Mouse (Mus musculus): ENCODE results near the gene Olfr1316.

Gene Olfr1316

GRCm38 (mm10) chr2:112134877-112135276, at the start of gene Olfr1316:
Gene Olfr1316 (minus strand): TSS chr2:112134977.
- no peak for DNase-seq

DNA sequence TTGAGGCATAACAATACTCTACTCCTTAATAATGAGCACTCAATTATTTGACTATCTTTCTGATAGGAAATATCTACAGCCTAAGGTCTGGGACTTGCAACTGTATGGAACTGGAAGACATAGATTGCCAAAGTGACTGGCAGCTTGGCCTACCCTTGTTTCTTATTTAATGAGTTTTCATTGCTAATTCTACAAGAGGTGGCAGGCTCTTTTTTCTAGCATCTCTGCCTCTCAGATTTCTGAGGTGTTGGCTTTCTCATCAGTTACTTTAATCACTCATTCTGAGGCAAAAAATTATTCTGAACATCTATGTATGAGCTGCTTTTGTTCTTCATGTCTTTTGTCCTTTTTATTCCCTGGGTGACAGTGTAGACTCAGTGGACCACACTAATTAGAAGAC, 19.1 kb upstream of the Olfr1316 start, which contains the start of gene Olfr1318:
Gene Olfr1318, plus strand, starts transcription at position 301 of the 400 bp plus-strand sequence.
- DNase-seq: no peak

GRCm38 (mm10) chr2:112140029-112140428, 5.3 kb upstream of the Olfr1316 start, which contains the start of gene Olfr1317:
Gene Olfr1317 (plus strand): TSS chr2:112140329.
- DNase-seq: no peak

DNA sequence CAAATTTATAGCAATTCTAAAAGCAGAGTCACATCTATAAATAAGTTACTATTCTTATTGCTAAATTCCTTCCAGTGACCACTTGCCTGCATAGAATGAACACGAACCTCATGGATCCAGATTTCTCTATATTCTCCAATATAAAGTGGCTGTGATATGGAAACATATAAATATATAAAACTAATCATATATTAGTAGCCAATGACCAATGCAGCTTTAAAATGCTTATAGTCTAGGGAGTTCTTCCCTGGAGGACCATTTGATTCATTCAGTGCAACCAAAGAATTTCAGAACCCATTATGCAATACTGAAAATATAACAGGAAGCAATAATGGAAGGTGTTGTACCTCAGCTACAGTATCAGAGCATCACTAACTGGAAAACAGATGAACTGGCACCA, 19.4 kb downstream of the Olfr1316 start, which contains the start of gene Olfr1315-ps1:
Gene Olfr1315-ps1, minus strand, starts transcription at position 101 of the 400 bp plus-strand sequence.
- no peak for DNase-seq

- DNase-seq: no peak
Measured at GRCm38 (mm10) chr2:112096681-112097080, 38.1 kb downstream of the Olfr1316 start, which contains the start of gene Olfr1314. Gene Olfr1314 (minus strand): TSS chr2:112096781.

DNA sequence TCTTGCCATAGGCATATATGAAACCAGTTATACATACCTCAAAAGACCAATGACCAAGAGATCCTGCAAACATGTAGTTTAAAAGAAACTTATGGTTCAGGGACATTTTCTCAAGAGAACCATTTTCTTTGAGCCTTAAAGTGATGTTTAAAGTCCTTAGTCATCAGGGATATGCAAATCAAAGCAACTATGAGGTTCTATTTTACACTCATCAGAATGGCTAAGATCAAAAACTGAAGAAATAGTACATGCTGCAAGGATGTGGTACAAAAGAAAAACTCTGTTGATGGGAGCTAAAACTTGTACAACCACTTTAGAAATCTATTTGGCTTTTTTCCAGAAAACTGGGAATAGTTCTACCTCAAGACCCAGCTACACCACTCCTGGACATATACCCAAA, 57.0 kb downstream of the Olfr1316 start, which contains the start of gene Olfr1313:
Gene Olfr1313, minus strand, starts transcription at position 101 of the 400 bp plus-strand sequence.
- no peak for DNase-seq

Measured in thymus, postnatal 36 days (tissue).